26 mouse cellular contexts compared by ENCODE assay signal in the genomic region with DNA sequence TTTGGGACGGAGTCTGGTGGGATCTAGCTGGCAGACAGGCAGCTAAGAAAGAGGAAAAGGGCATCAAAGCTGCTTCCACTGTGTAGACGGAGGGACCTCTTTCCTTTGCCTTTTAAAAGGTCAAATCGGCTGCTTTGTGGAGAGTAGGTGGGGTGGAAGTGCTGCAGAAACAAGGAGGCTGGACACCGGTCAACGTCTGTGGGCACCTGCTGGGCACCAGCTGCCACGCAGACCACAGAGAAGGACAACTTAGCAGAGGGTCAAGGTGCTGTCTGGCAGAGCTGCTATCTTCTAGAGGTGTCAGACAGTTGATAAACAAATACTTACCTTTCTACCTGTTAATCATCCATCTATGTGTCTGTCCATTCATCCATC. TPM values are rescaled to one million over a fixed set of nuclear protein-coding genes. Genes with fewer than 3 reads are reported as not detected.
DNase-seq lines count a peak whose midpoint lies in the region; ATAC-seq lines count a peak whose summit lies in the region.
"Had no signal": no experiment of that assay in that cellular context is flagged by ENCODE, and none has a peak within 500 bp of the region (broad histone marks: within the 10 kb centered on the region; RNA-seq: fewer than 3 reads in every experiment).

No protein-coding gene starts in this region.

- 69% methylated on average over 6 of the region's 6 CpGs for WGBS in heart, embryonic 12.5 days

- H3K36me3 ChIP-seq in heart, embryonic 12.5 days: no peaks in the 10 kb centered on the region
- H3K36me3 ChIP-seq: heart, embryonic 15.5 days; hindbrain, embryonic 12.5 days; midbrain, embryonic 13.5 days; neural tube, embryonic 13.5 days had no signal

- H3K4me2 ChIP-seq in heart, embryonic 12.5 days: no peak overlapping the region
- H3K4me2 ChIP-seq: forebrain, embryonic 13.5 days; heart, embryonic 15.5 days; hindbrain, embryonic 12.5 days; midbrain, embryonic 13.5 days; neural tube, embryonic 13.5 days had no signal

- no peak overlapping the region for H3K4me3 ChIP-seq in heart, embryonic 12.5 days
- H3K4me3 ChIP-seq: forebrain, embryonic 13.5 days; heart, embryonic 15.5 days; hindbrain, embryonic 12.5 days; midbrain, embryonic 13.5 days; neural tube, embryonic 13.5 days had no signal

- no peaks in the 10 kb centered on the region for H3K9me3 ChIP-seq in heart, embryonic 12.5 days (replicated peaks)
- H3K9me3 ChIP-seq: heart, embryonic 15.5 days; neural tube, embryonic 13.5 days had no signal

- H3K9ac ChIP-seq in heart, embryonic 12.5 days: no peak overlapping the region
- H3K9ac ChIP-seq: forebrain, embryonic 13.5 days; heart, embryonic 15.5 days; hindbrain, embryonic 12.5 days; liver, embryonic 14.5 days; midbrain, embryonic 13.5 days; neural tube, embryonic 13.5 days had no signal

- peaks cover 3% of the 10 kb centered on the region for H3K27me3 ChIP-seq in heart, embryonic 12.5 days (replicated peaks)
- H3K27me3 ChIP-seq: forebrain, embryonic 13.5 days; heart, embryonic 15.5 days; midbrain, embryonic 13.5 days had no signal

- H3K27ac ChIP-seq in heart, embryonic 12.5 days (ENCODE audit: poor library complexity, severe bottlenecking): no peak overlapping the region
- H3K27ac ChIP-seq: forebrain, embryonic 13.5 days; heart, embryonic 15.5 days; hindbrain, embryonic 12.5 days; liver, embryonic 14.5 days; macrophage; midbrain, embryonic 13.5 days; neural tube, embryonic 13.5 days had no signal

- H3K4me1 ChIP-seq in heart, embryonic 12.5 days (replicated peaks): no peaks in the 10 kb centered on the region
- H3K4me1 ChIP-seq: heart, embryonic 15.5 days; hindbrain, embryonic 12.5 days; midbrain, embryonic 13.5 days; neural tube, embryonic 13.5 days had no signal

- peak; percentile 79 for DNase-seq in brain, adult 2 months (ENCODE audit: low read depth, low spot score)
- DNase-seq in cerebellum, adult 8-10 months: peak; percentile 73
- peak; percentile 78 to 83 for DNase-seq in cerebellum, postnatal 25 days
- DNase-seq in right cerebral cortex, postnatal 10 days (ENCODE audit: low spot score in 2 of 2): no peak
- DNase-seq in retina, postnatal 1 day: no peak
- DNase-seq: adrenal gland, adult 8-10 months; B cell, adult 2 months; gastrocnemius, postnatal 14 days; heart, postnatal 36 days; kidney, adult 9 months; kidney, postnatal 10 days; liver; lung, adult 2 months; lung, postnatal 10 days; thymus, adult 2 months; thymus, postnatal 4 days had no signal

- peak; percentile 46; the same call in 1 of the 2 replicates for ATAC-seq in cerebellum, adult (ENCODE audit: insufficient number of reproducible peaks, low FRiP score, low TSS enrichment)
- no peak for ATAC-seq in heart, embryonic 12.5 days (ENCODE audit: insufficient number of reproducible peaks, low FRiP score)
- ATAC-seq: forebrain, embryonic 13.5 days; intestine, postnatal 0 days; midbrain, embryonic 13.5 days had no signal

RNA-seq across cellular contexts. Expression of gene Cog2, which starts 12.3 kb away (rescaled TPM):
- polyA plus RNA-seq in heart, embryonic 12.5 days (2016; fragmentation: Nextera tagmentation; extraction: Ambion mirVana): 27.0 and 30.1 TPM in 2 replicates

Comparison
In these comparisons a context has a peak if more than half of its experiments do, and no peak if none do; other contexts are left out.
1. DNase-seq: peak in brain, adult 2 months (single experiment), cerebellum, adult 8-10 months (single experiment) and cerebellum, postnatal 25 days (2 of 2); none in right cerebral cortex, postnatal 10 days (0 of 2) and retina, postnatal 1 day (single experiment).